Mouse (Mus musculus): Measurements from ENCODE around the gene Chic2. TPM values are rescaled to one million over a fixed set of nuclear protein-coding genes. Genes with fewer than 3 reads are reported as not detected.

Gene Chic2
- total and polyA plus RNA-seq, 3 experiments, result 33.4 to 100 (median 41.1) TPM

DNA sequence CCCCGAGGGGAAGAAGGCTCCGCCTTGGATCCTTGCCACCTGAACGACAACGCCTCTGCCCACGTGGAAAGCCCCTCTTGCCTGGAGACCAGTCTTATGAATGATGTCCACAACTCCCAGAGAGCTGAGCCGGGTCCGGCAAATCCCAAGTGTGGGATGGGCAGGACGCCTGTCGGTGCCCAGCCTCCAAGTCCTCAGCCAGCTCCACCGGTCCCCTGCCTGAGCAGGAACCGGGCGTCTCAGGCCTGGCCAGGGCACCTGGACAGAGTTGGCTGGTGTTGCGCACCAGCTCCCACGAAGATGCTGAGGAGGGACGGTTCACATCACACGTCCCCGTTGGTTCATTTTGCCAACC lies 40.9 kb upstream of the Chic2 start:
- no peaks in the 10 kb centered on the region for H3K9me3 ChIP-seq (replicated peaks; ENCODE audit: insufficient read depth, low read length)
- no peaks in the 10 kb centered on the region for H3K36me3 ChIP-seq (ENCODE audit: control insufficient read depth in 1 of 2, insufficient read depth in 2 of 2, low read length in 2 of 2)
- DNase-seq (ENCODE audit: low read depth, low spot score), result no peak
- H3K9ac ChIP-seq (ENCODE audit: control insufficient read depth, low read depth, low read length, poor library complexity, severe bottlenecking), result no peak overlapping the region
- no peak overlapping the region for H3K27ac ChIP-seq (ENCODE audit: control insufficient read depth, low read depth, low read length)
- no peak overlapping the region for H3K4me3 ChIP-seq (ENCODE audit: control insufficient read depth in 1 of 2, insufficient read depth in 1 of 2, low read depth in 2 of 2, low read length in 2 of 2)
- H3K79me2 ChIP-seq (ENCODE audit: control insufficient read depth, insufficient read depth, low read length, poor library complexity), result no peaks in the 10 kb centered on the region
- H3K27me3 ChIP-seq (ENCODE audit: control insufficient read depth in 1 of 2, insufficient read depth in 2 of 2, low read length in 2 of 2), result peaks cover 0 to 4% of the 10 kb centered on the region in 2 experiments; a peak in 3 of 4 replicates
- H3K4me1 ChIP-seq (ENCODE audit: control insufficient read depth in 1 of 2, insufficient read depth in 2 of 2, low read length in 2 of 2), result no peaks in the 10 kb centered on the region
- no peak for TF ChIP-seq TBP (IDR thresholded peaks at IDR 0.05; ENCODE audit: low read depth, low read length)
- TF ChIP-seq MXI1 (IDR thresholded peaks at IDR 0.05; ENCODE audit: low read depth, low read length), result no peak
- no peak for TF ChIP-seq GABPA (IDR thresholded peaks at IDR 0.05; ENCODE audit: low read depth, low read length)
- no peak for TF ChIP-seq SMC3 (IDR thresholded peaks at IDR 0.05; ENCODE audit: low read depth, low read length)
- TF ChIP-seq MYC (IDR thresholded peaks at IDR 0.05; ENCODE audit: low read depth, low read length), result no peak
- TF ChIP-seq POLR2AphosphoS5 (IDR thresholded peaks at IDR 0.05; ENCODE audit: borderline replicate concordance, low read depth, low read length), result no peak
- TF ChIP-seq USF2 (IDR thresholded peaks at IDR 0.05; ENCODE audit: borderline replicate concordance in 1 of 2, insufficient read depth in 1 of 2, low read depth in 1 of 2, low read length in 2 of 2), result no peak
- no peak for TF ChIP-seq ELF1 (IDR thresholded peaks at IDR 0.05; ENCODE audit: low read depth, low read length)
- TF ChIP-seq EP300 (IDR thresholded peaks at IDR 0.05; ENCODE audit: low read depth in 1 of 2, low read length in 2 of 2), result no peak
- no peak for TF ChIP-seq RAD21 (IDR thresholded peaks at IDR 0.05; ENCODE audit: low read depth, low read length)
- TF ChIP-seq MAFK (IDR thresholded peaks at IDR 0.05; ENCODE audit: borderline replicate concordance, low read depth, low read length), result no peak
- TF ChIP-seq JUND (IDR thresholded peaks at IDR 0.05; ENCODE audit: low read depth, low read length), result no peak
- no peak for TF ChIP-seq MAX (IDR thresholded peaks at IDR 0.05; ENCODE audit: low read length)
- no peak for TF ChIP-seq E2F4 (IDR thresholded peaks at IDR 0.05; ENCODE audit: borderline replicate concordance, low read depth, low read length)
- TF ChIP-seq TAL1 (IDR thresholded peaks at IDR 0.05; ENCODE audit: low read length), result no peak
- TF ChIP-seq USF1 (IDR thresholded peaks at IDR 0.05; ENCODE audit: low read depth, low read length), result no peak
- no peak for TF ChIP-seq ZC3H11A (IDR thresholded peaks at IDR 0.05; ENCODE audit: low read depth, low read length)
- TF ChIP-seq HCFC1 (IDR thresholded peaks at IDR 0.05; ENCODE audit: low read depth, low read length), result no peak
- TF ChIP-seq CHD1 (IDR thresholded peaks at IDR 0.05; ENCODE audit: low read depth, low read length), result no peak

DNA sequence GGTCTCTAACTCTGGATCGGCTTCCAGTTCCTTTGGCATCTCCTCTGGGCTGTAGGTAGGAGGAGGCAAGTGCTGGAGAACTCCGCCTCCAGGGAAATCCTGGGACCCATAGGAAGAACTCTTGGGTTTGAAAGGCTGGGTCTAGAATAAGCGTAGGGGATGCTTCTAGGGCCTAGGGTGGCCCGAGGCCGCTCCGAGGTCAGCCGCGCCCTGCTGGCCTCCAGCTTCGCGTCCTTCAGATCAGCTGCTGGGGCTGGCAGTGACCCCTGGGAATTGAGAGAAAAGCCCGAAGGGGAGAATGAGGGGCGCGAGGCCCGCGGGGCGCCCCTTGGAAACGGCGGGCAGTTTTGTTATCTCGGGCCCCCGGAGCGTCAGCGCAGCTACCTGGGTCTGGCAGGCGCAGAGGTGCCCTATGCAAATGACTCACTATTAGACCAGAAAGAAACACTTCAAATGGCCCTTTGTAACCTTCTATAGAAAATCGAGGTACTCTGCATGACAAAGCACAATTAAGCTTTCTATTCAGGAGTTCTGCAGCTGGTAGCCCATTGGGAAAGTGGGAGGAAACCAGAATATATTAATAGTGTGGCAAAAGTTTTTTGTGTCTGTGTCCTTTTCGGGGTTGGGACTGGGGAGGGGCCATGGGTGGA lies 40.4 kb upstream of the Chic2 start:
- H3K27me3 ChIP-seq (ENCODE audit: control insufficient read depth in 1 of 2, insufficient read depth in 2 of 2, low read length in 2 of 2), result peaks cover 0 to 4% of the 10 kb centered on the region in 2 experiments; a peak in 3 of 4 replicates
- no peaks in the 10 kb centered on the region for H3K79me2 ChIP-seq (ENCODE audit: control insufficient read depth, insufficient read depth, low read length, poor library complexity)
- H3K9ac ChIP-seq (ENCODE audit: control insufficient read depth, low read depth, low read length, poor library complexity, severe bottlenecking), result no peak overlapping the region
- no peaks in the 10 kb centered on the region for H3K9me3 ChIP-seq (replicated peaks; ENCODE audit: insufficient read depth, low read length)
- DNase-seq (ENCODE audit: low read depth, low spot score), result no peak
- no peaks in the 10 kb centered on the region for H3K4me1 ChIP-seq (ENCODE audit: control insufficient read depth in 1 of 2, insufficient read depth in 2 of 2, low read length in 2 of 2)
- TF ChIP-seq MAFK (IDR thresholded peaks at IDR 0.05; ENCODE audit: borderline replicate concordance, low read depth, low read length), result no peak
- no peak for TF ChIP-seq ZMIZ1 (IDR thresholded peaks at IDR 0.05; ENCODE audit: low read depth, low read length)
- no peak for TF ChIP-seq E2F4 (IDR thresholded peaks at IDR 0.05; ENCODE audit: borderline replicate concordance, low read depth, low read length)
- no peak for TF ChIP-seq CHD1 (IDR thresholded peaks at IDR 0.05; ENCODE audit: low read depth, low read length)
- H3K4me3 ChIP-seq (ENCODE audit: control insufficient read depth in 1 of 2, insufficient read depth in 1 of 2, low read depth in 2 of 2, low read length in 2 of 2), result no peak overlapping the region
- H3K27ac ChIP-seq (ENCODE audit: control insufficient read depth, low read depth, low read length), result no peak overlapping the region
- H3K36me3 ChIP-seq (ENCODE audit: control insufficient read depth in 1 of 2, insufficient read depth in 2 of 2, low read length in 2 of 2), result no peaks in the 10 kb centered on the region

All from MEL (cell line).